Mouse (Mus musculus): ENCODE data around the gene Hrh3. TPM values are rescaled to one million over a fixed set of nuclear protein-coding genes. Genes with fewer than 3 reads are reported as not detected.

Hrh3 gene
- polyA plus RNA-seq, 1 experiment from 2014 or later = 0.49 TPM

- H3K4me1 ChIP-seq = peaks cover 14% of the 10 kb centered on the region
- peaks cover 45% of the 10 kb centered on the region for H3K36me3 ChIP-seq (replicated peaks)
- no peak overlapping the region for H3K4me3 ChIP-seq
- no peak overlapping the region for H3K27ac ChIP-seq (replicated peaks)
- 92% methylated on average over 7 of the region's 7 CpGs for WGBS
- no peak for DNase-seq (ENCODE audit: low spot score)
- H3K27me3 ChIP-seq (replicated peaks; ENCODE audit: low read depth, poor library complexity, severe bottlenecking) = no peaks in the 10 kb centered on the region
- H3K9me3 ChIP-seq = no peaks in the 10 kb centered on the region
Observed at GRCm38 (mm10) chr2:180072886-180073285, 31.4 kb downstream of the Hrh3 start.

GRCm38 (mm10) chr2:180071671-180072070 is 32.6 kb downstream of the Hrh3 start:
- Histone ChIP-seq H3K9me3 (no peaks in the 10 kb centered on the region), H3K27ac (replicated peaks) (no peak overlapping the region), H3K36me3 (replicated peaks) (peaks cover 45% of the 10 kb centered on the region), H3K27me3 (replicated peaks; ENCODE audit: low read depth, poor library complexity, severe bottlenecking) (no peaks in the 10 kb centered on the region), H3K4me1 (peaks cover 14% of the 10 kb centered on the region), H3K4me3 (peak overlapping the region; percentile 85)
- 83% methylated on average over 2 of the region's 2 CpGs for WGBS
- DNase-seq (ENCODE audit: low spot score) = no peak

GRCm38 (mm10) chr2:180070481-180071453 is 33.5 kb downstream of the Hrh3 start, which contains the start of gene Mtg2:
TSS of gene Mtg2 (plus strand) at chr2:180070588.
- peak; percentile 95 for DNase-seq (ENCODE audit: low spot score)
- H3K4me3 ChIP-seq = peak within 1 kb of the TSS; percentile 85
- WGBS = 6% methylated on average over 58 of the region's 58 CpGs
- H3K9me3 ChIP-seq = no peaks in the 10 kb centered on the region; the same call in 1 of the 2 replicates
- peak within 1 kb of the TSS; percentile 88 for H3K27ac ChIP-seq (replicated peaks)
- H3K27me3 ChIP-seq (replicated peaks; ENCODE audit: low read depth, poor library complexity, severe bottlenecking) = no peaks in the 10 kb centered on the region
- H3K36me3 ChIP-seq (replicated peaks) = peaks cover 45% of the 10 kb centered on the region
- H3K4me1 ChIP-seq = peaks cover 14% of the 10 kb centered on the region

GRCm38 (mm10) chr2:180069770-180070480 is 34.4 kb downstream of the Hrh3 start:
- Histone ChIP-seq H3K36me3 (replicated peaks) (peaks cover 53% of the 10 kb centered on the region), H3K9me3 (peaks cover 6% of the 10 kb centered on the region), H3K27me3 (replicated peaks; ENCODE audit: low read depth, poor library complexity, severe bottlenecking) (no peaks in the 10 kb centered on the region), H3K4me1 (peaks cover 14% of the 10 kb centered on the region), H3K4me3 (peak overlapping the region; percentile 85), H3K27ac (replicated peaks) (peak overlapping the region; percentile 88)
- WGBS = 35% methylated on average over 20 of the region's 20 CpGs
- no peak for DNase-seq (ENCODE audit: low spot score)

- 95% methylated on average over 11 of the region's 11 CpGs for WGBS
- H3K27ac ChIP-seq (replicated peaks) = no peak overlapping the region
- H3K4me1 ChIP-seq = no peaks in the 10 kb centered on the region
- peaks cover 15% of the 10 kb centered on the region for H3K9me3 ChIP-seq
- H3K36me3 ChIP-seq (replicated peaks) = peaks cover 86% of the 10 kb centered on the region
- H3K27me3 ChIP-seq (replicated peaks; ENCODE audit: low read depth, poor library complexity, severe bottlenecking) = no peaks in the 10 kb centered on the region
- DNase-seq (ENCODE audit: low spot score) = no peak
- H3K4me3 ChIP-seq = no peak overlapping the region
Observed at GRCm38 (mm10) chr2:180063338-180064131, 40.8 kb downstream of the Hrh3 start.

DNA sequence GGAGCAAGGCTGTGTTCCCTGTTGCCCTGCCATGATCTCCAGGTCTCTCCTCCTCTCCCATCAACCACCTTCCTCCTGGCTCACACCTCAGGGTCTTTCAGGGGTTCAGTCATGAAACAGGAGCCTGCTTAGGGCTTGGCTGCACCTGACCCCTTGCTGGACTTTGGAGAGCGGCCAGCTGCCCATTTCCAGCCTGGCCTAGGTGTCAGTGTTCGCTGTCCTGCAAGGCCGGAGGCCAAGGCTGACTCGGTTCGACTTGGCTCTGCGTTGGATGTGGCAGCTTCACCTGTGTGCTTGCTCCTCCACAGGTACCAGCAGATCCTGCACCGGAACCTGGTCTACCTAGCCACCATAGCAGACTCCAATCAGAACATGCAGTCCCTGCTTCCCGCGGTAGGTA is 51.3 kb downstream of the Hrh3 start:
- H3K4me3 ChIP-seq = no peak overlapping the region
- no peaks in the 10 kb centered on the region for H3K27me3 ChIP-seq (replicated peaks; ENCODE audit: low read depth, poor library complexity, severe bottlenecking)
- peaks cover 13% of the 10 kb centered on the region for H3K4me1 ChIP-seq
- DNase-seq (ENCODE audit: low spot score) = no peak
- no peaks in the 10 kb centered on the region for H3K9me3 ChIP-seq
- no peak overlapping the region for H3K27ac ChIP-seq (replicated peaks)
- WGBS = 92% methylated on average over 9 of the region's 9 CpGs
- H3K36me3 ChIP-seq (replicated peaks) = peaks cover 63% of the 10 kb centered on the region

GRCm38 (mm10) chr2:180051986-180052733 is 52.1 kb downstream of the Hrh3 start:
- 87% methylated on average over 14 of the region's 14 CpGs for WGBS
- Histone ChIP-seq H3K4me3 (no peak overlapping the region), H3K4me1 (peaks cover 13% of the 10 kb centered on the region), H3K36me3 (replicated peaks) (peaks cover 63% of the 10 kb centered on the region), H3K27me3 (replicated peaks; ENCODE audit: low read depth, poor library complexity, severe bottlenecking) (no peaks in the 10 kb centered on the region), H3K27ac (replicated peaks) (no peak overlapping the region), H3K9me3 (no peaks in the 10 kb centered on the region)
- DNase-seq (ENCODE audit: low spot score) = no peak

- H3K9me3 ChIP-seq = no peaks in the 10 kb centered on the region
- H3K4me3 ChIP-seq = no peak overlapping the region
- H3K4me1 ChIP-seq = peaks cover 13% of the 10 kb centered on the region
- H3K27ac ChIP-seq (replicated peaks) = no peak overlapping the region
- H3K36me3 ChIP-seq (replicated peaks) = peaks cover 62% of the 10 kb centered on the region
- WGBS = 25% methylated on average over 5 of the region's 5 CpGs
- no peaks in the 10 kb centered on the region for H3K27me3 ChIP-seq (replicated peaks; ENCODE audit: low read depth, poor library complexity, severe bottlenecking)
- peak; percentile 85 for DNase-seq (ENCODE audit: low spot score)
Observed at GRCm38 (mm10) chr2:180050986-180051385, 53.3 kb downstream of the Hrh3 start.

Other genes with a start within 250 kb of the Hrh3 start
- gene Taf4, start 127.8 kb downstream of the Hrh3 start, polyA plus RNA-seq (2016; fragmentation: Nextera tagmentation; extraction: Ambion mirVana) = 3.2 and 3.7 TPM in 2 replicates
- 8.6 and 9.9 TPM in 2 replicates for gene Lsm14b, start 79.5 kb downstream of the Hrh3 start, polyA plus RNA-seq (2016; fragmentation: Nextera tagmentation; extraction: Ambion mirVana)
- 909 and 921 TPM in 2 replicates for gene Psma7, start 62.1 kb downstream of the Hrh3 start, polyA plus RNA-seq (2016; fragmentation: Nextera tagmentation; extraction: Ambion mirVana)
- gene Ss18l1, start 62.0 kb downstream of the Hrh3 start, polyA plus RNA-seq (2016; fragmentation: Nextera tagmentation; extraction: Ambion mirVana) = 8.3 and 8.6 TPM in 2 replicates
- gene Mtg2, start 33.9 kb downstream of the Hrh3 start, polyA plus RNA-seq (2016; fragmentation: Nextera tagmentation; extraction: Ambion mirVana) = 31.3 and 33.0 TPM in 2 replicates
- 23.6 and 24.9 TPM in 2 replicates for gene Osbpl2, start 14.8 kb upstream of the Hrh3 start, polyA plus RNA-seq (2016; fragmentation: Nextera tagmentation; extraction: Ambion mirVana)
- 264 and 272 TPM in 2 replicates for gene Adrm1, start 67.0 kb upstream of the Hrh3 start, polyA plus RNA-seq (2016; fragmentation: Nextera tagmentation; extraction: Ambion mirVana)
- 19.6 and 25.3 TPM in 2 replicates for gene Lama5, start 121.4 kb upstream of the Hrh3 start, polyA plus RNA-seq (2016; fragmentation: Nextera tagmentation; extraction: Ambion mirVana)
- 569 and 585 TPM in 2 replicates for gene Rps21, start 152.9 kb upstream of the Hrh3 start, polyA plus RNA-seq (2016; fragmentation: Nextera tagmentation; extraction: Ambion mirVana)
- 12.7 and 13.2 TPM in 2 replicates for gene Cables2, start 169.0 kb upstream of the Hrh3 start, polyA plus RNA-seq (2016; fragmentation: Nextera tagmentation; extraction: Ambion mirVana)
- gene Rbbp8nl, start 185.4 kb upstream of the Hrh3 start, polyA plus RNA-seq (2016; fragmentation: Nextera tagmentation; extraction: Ambion mirVana) = 0.92 and 1.7 TPM in 2 replicates
- 0.57 and 0.65 TPM in 2 replicates for gene Gata5, start 230.2 kb upstream of the Hrh3 start, polyA plus RNA-seq (2016; fragmentation: Nextera tagmentation; extraction: Ambion mirVana)